Mouse (Mus musculus): ENCODE results near the gene Lzts3. TPM values are rescaled to one million over a fixed set of nuclear protein-coding genes. Genes with fewer than 3 reads are reported as not detected.

Gene Lzts3
- total and polyA plus RNA-seq, 2 experiments from 2014 or later, result 11.3 to 35.5 TPM

- peaks cover 58% of the 10 kb centered on the region for H3K36me3 ChIP-seq (ENCODE audit: insufficient read depth)
- no peaks in the 10 kb centered on the region for H3K27me3 ChIP-seq (ENCODE audit: insufficient read depth, low read length)
- DNase-seq (peak; percentile 69), ATAC-seq (peak; percentile 78)
- peak; percentile 73 for TF ChIP-seq CTCF (IDR thresholded peaks at IDR 0.05; ENCODE audit: low read depth)
- no peaks in the 10 kb centered on the region for H3K4me1 ChIP-seq (ENCODE audit: insufficient read depth)
- H3K4me2 ChIP-seq (ENCODE audit: low read depth), result no peak overlapping the region
- H3K27ac ChIP-seq (ENCODE audit: low read depth, low read length), result no peak overlapping the region
- H3K9me3 ChIP-seq (ENCODE audit: low read length), result no peaks in the 10 kb centered on the region
- H3K4me3 ChIP-seq (ENCODE audit: low read depth, low read length), result no peak overlapping the region
- H3K9ac ChIP-seq, result no peak overlapping the region
- WGBS, result 3% methylated on average over 1 of the region's 1 CpGs
These were observed 45.0 kb downstream of the Lzts3 start for GRCm38 (mm10) chr2:130597601-130598010.

- no peak overlapping the region for H3K27ac ChIP-seq (ENCODE audit: low read depth, low read length)
- WGBS, result 83% methylated on average over 1 of the region's 1 CpGs
- H3K27me3 ChIP-seq (ENCODE audit: insufficient read depth, low read length), result no peaks in the 10 kb centered on the region
- H3K4me2 ChIP-seq (ENCODE audit: low read depth), result no peak overlapping the region
- H3K9me3 ChIP-seq (ENCODE audit: low read length), result no peaks in the 10 kb centered on the region
- no peaks in the 10 kb centered on the region for H3K4me1 ChIP-seq (ENCODE audit: insufficient read depth)
- DNase-seq (no peak), ATAC-seq (no peak)
- H3K4me3 ChIP-seq (ENCODE audit: low read depth, low read length), result no peak overlapping the region
- peaks cover 61% of the 10 kb centered on the region for H3K36me3 ChIP-seq (ENCODE audit: insufficient read depth)
- TF ChIP-seq CTCF (IDR thresholded peaks at IDR 0.05; ENCODE audit: low read depth), result no peak
- H3K9ac ChIP-seq, result no peak overlapping the region
These were observed 47.0 kb downstream of the Lzts3 start for GRCm38 (mm10) chr2:130595596-130595995.

- Histone ChIP-seq H3K27me3 (ENCODE audit: insufficient read depth, low read length) (no peaks in the 10 kb centered on the region), H3K4me3 (ENCODE audit: low read depth, low read length) (no peak overlapping the region), H3K4me2 (ENCODE audit: low read depth) (no peak overlapping the region), H3K27ac (ENCODE audit: low read depth, low read length) (no peak overlapping the region), H3K36me3 (ENCODE audit: insufficient read depth) (peaks cover 33% of the 10 kb centered on the region), H3K9me3 (ENCODE audit: low read length) (no peaks in the 10 kb centered on the region), H3K9ac (no peak overlapping the region), H3K4me1 (ENCODE audit: insufficient read depth) (no peaks in the 10 kb centered on the region)
- WGBS, result 90% methylated on average over 2 of the region's 2 CpGs
- TF ChIP-seq CTCF (IDR thresholded peaks at IDR 0.05; ENCODE audit: low read depth), result no peak
- DNase-seq (no peak), ATAC-seq (no peak)
These were observed 51.6 kb downstream of the Lzts3 start for GRCm38 (mm10) chr2:130591016-130591415.

- H3K36me3 ChIP-seq (ENCODE audit: insufficient read depth), result peaks cover 23% of the 10 kb centered on the region
- H3K9ac ChIP-seq, result no peak overlapping the region
- no peak for TF ChIP-seq CTCF (IDR thresholded peaks at IDR 0.05; ENCODE audit: low read depth)
- H3K27me3 ChIP-seq (ENCODE audit: insufficient read depth, low read length), result no peaks in the 10 kb centered on the region
- no peak overlapping the region for H3K4me3 ChIP-seq (ENCODE audit: low read depth, low read length)
- WGBS, result 97% methylated on average over 2 of the region's 2 CpGs
- H3K9me3 ChIP-seq (ENCODE audit: low read length), result no peaks in the 10 kb centered on the region
- ATAC-seq (no peak), DNase-seq (no peak)
- no peak overlapping the region for H3K27ac ChIP-seq (ENCODE audit: low read depth, low read length)
- H3K4me1 ChIP-seq (ENCODE audit: insufficient read depth), result no peaks in the 10 kb centered on the region
- no peak overlapping the region for H3K4me2 ChIP-seq (ENCODE audit: low read depth)
These were observed 52.8 kb downstream of the Lzts3 start for GRCm38 (mm10) chr2:130589761-130590160.

- no peak overlapping the region for H3K9ac ChIP-seq
- no peak for DNase-seq
- H3K4me2 ChIP-seq (ENCODE audit: low read depth), result no peak overlapping the region
- no peak overlapping the region for H3K27ac ChIP-seq (ENCODE audit: low read depth, low read length)
- 53% methylated on average over 4 of the region's 4 CpGs for WGBS
- H3K4me1 ChIP-seq (ENCODE audit: insufficient read depth), result no peaks in the 10 kb centered on the region
- peaks cover 20% of the 10 kb centered on the region for H3K36me3 ChIP-seq (ENCODE audit: insufficient read depth)
- no peak for ATAC-seq
- H3K9me3 ChIP-seq (ENCODE audit: low read length), result no peaks in the 10 kb centered on the region
- no peak overlapping the region for H3K4me3 ChIP-seq (ENCODE audit: low read depth, low read length)
- H3K27me3 ChIP-seq (ENCODE audit: insufficient read depth, low read length), result no peaks in the 10 kb centered on the region
- TF ChIP-seq CTCF (IDR thresholded peaks at IDR 0.05; ENCODE audit: low read depth), result no peak
These were observed 53.4 kb downstream of the Lzts3 start for GRCm38 (mm10) chr2:130589157-130589556.

GRCm38 (mm10) chr2:130588373-130588772, 54.2 kb downstream of the Lzts3 start:
- H3K27ac ChIP-seq (ENCODE audit: low read depth, low read length), result no peak overlapping the region
- H3K4me2 ChIP-seq (ENCODE audit: low read depth), result no peak overlapping the region
- no peaks in the 10 kb centered on the region for H3K27me3 ChIP-seq (ENCODE audit: insufficient read depth, low read length)
- ATAC-seq (no peak), DNase-seq (no peak)
- H3K4me3 ChIP-seq (ENCODE audit: low read depth, low read length), result no peak overlapping the region
- no peak overlapping the region for H3K9ac ChIP-seq
- 87% methylated on average over 2 of the region's 2 CpGs for WGBS
- no peaks in the 10 kb centered on the region for H3K9me3 ChIP-seq (ENCODE audit: low read length)
- no peaks in the 10 kb centered on the region for H3K4me1 ChIP-seq (ENCODE audit: insufficient read depth)
- peaks cover 20% of the 10 kb centered on the region for H3K36me3 ChIP-seq (ENCODE audit: insufficient read depth)
- no peak for TF ChIP-seq CTCF (IDR thresholded peaks at IDR 0.05; ENCODE audit: low read depth)

GRCm38 (mm10) chr2:130586016-130586415, 56.6 kb downstream of the Lzts3 start:
- no peak overlapping the region for H3K4me3 ChIP-seq (ENCODE audit: low read depth, low read length)
- ATAC-seq (no peak), DNase-seq (no peak)
- no peak for TF ChIP-seq CTCF (IDR thresholded peaks at IDR 0.05; ENCODE audit: low read depth)
- no peaks in the 10 kb centered on the region for H3K4me1 ChIP-seq (ENCODE audit: insufficient read depth)
- WGBS, result 91% methylated on average over 6 of the region's 6 CpGs
- H3K27ac ChIP-seq (ENCODE audit: low read depth, low read length), result no peak overlapping the region
- H3K36me3 ChIP-seq (ENCODE audit: insufficient read depth), result peaks cover 13% of the 10 kb centered on the region
- H3K9ac ChIP-seq, result no peak overlapping the region
- H3K9me3 ChIP-seq (ENCODE audit: low read length), result no peaks in the 10 kb centered on the region
- no peak overlapping the region for H3K4me2 ChIP-seq (ENCODE audit: low read depth)
- peaks cover 16% of the 10 kb centered on the region for H3K27me3 ChIP-seq (ENCODE audit: insufficient read depth, low read length)

Data from forebrain, postnatal 0 days (tissue).